Mouse (Mus musculus): ENCODE measurements around the gene Pear1.

GRCm38 (mm10) chr3:87832109-87832859, 8.2 kb upstream of the Pear1 start:
- TF ChIP-seq HCFC1 (IDR thresholded peaks at IDR 0.05; ENCODE audit: borderline replicate concordance, insufficient read depth, low read length), result no peak
- no peak for TF ChIP-seq ZNF384 (IDR thresholded peaks at IDR 0.05; ENCODE audit: low read depth, low read length)
- TF ChIP-seq ZC3H11A (IDR thresholded peaks at IDR 0.05; ENCODE audit: borderline replicate concordance, low read depth, low read length), result no peak
- no peak for TF ChIP-seq MAFK (IDR thresholded peaks at IDR 0.05; ENCODE audit: insufficient read depth, low read depth, low read length)
